Mouse (Mus musculus) heart, postnatal 4 days (tissue): Measurements from ENCODE around the gene Sowaha. TPM values are rescaled to one million over a fixed set of nuclear protein-coding genes. Genes with fewer than 3 reads are reported as not detected.

Experiments
- DNase-seq: peaks from one replicate; pipeline ENCODE4 v3.0.0; 2021
- total RNA-seq, 2 experiments: library from RNA; stranded (reverse); gene quantifications; 2 replicates each; pipeline ENCODE4 v1.2.3; 2021

Gene Sowaha
- total RNA-seq, 2 experiments from 2014 or later, result 0.07 to 0.27 TPM

DNA sequence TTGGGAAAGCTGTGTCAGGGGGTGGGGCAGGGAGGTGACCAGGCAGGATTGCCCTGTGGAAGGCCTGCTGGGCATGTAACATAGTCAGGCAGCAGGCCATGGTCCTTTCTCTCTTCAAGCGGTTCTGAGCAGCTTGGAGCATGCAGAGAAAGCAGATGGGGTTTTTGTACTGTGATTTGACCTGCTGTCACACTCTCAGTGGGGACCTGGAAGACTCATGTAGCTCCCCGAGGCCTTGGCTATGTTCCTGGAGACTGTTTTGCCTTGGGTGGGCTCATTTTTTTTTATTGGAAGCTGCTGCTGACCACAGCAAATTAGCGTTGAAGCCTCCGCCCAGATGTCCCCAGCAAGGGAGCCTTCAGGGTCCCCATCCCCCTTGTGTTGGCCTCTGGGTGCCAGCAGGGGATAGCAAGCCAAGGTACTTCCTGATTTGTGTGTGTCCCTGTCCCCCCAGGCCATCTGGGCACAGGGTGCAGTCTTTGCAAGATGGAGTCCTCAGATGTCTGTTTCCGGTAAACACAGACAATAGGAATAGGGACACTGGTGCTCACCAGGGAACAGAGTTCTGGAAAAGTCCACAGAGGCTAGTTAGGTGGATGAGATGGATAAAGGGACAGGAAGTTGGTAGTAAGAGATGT lies 25.1 kb upstream of the Sowaha start:
- DNase-seq, result no peak

DNA sequence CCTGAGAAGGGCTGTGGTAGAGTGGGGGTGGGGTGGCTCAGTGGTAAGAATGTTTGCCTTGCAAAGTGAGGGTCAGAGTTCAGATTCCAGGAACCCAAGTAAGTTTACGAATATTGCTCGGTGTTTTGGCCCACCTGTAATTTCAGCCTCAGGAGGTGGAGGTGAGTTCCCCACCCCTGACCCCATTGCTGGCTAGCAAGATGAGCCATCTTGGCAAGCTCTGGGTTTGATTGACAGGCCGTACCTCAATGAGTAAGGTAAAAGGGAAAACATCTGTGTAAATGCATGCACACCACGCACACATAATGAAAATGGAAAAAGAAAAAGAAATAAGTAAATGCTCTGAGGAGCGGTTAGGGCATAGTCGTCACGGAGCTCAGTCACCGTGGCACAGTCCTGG lies 24.3 kb upstream of the Sowaha start:
- DNase-seq, result no peak

DNA sequence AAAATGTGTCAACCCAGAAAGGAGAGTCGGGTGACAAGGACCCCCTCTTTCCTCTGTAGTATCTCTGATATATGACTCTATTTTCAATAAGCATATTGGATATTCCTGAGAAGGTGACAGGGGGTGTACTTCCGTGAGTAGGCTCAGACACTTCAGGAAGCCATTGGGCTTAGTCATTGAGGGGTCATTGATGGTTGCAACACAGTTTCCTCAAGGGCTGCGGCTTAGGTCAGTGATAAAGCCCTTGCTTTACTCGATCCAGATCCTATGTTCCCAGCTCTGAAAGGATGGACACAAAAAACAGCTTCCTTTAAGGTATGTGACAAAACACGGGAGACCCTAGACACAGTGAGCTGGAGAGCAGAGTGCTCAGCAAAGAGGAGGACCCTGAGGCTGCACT lies 23.7 kb upstream of the Sowaha start:
- DNase-seq, result no peak

DNA sequence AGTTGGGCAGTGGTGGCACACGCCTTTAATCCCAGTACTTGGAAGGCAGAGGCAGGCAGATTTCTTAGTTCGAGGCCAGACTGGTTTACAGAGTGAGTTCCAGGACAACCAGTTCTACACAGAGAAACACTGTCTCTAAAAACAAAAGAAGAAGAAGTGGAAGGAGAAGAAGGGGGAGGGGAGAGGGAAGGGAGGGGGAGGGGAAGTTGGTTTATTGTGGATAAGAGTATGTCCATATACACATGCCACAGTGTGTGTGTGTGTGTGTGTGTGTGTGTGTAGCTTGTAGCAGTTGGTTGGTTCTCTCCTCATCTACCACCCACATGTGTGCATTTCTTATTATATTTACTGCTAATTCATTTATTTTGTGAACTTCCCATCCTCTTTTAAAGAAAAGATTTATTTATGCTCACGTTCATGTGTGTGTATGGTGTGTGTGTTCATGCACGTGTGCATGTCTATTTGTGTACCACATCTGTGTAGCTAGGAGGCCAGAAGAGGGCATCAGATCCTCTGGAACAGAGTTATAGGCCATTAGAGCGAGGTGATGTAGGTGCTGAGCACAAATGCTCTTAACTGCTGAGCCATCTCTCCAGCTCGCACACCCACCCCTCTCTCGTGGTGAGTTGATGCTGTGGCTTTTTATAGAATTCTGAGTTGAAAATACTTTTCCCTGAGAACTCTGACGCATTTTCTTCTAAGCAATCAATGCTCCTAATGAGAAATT lies 22.1 kb upstream of the Sowaha start:
- no peak for DNase-seq

DNA sequence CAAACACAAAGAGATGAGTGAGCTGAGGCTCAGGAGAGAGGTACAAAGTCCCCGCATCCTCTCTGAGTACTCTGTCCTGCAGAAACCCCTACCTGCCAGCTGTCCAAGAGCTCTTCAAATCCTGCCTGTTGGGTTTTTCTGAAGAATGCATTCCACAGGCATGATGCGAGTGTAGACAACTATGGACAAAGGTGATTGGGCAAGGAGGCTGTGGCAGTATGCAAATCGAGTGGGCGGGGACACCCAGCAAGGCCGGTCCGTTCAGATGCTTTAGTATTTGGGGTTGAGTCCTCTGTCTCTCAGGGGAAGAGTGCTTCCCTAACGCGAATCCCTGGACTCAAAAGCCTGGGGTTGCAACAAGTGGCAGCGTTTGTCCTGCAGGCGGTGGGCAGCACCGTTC lies 20.5 kb upstream of the Sowaha start:
- DNase-seq, result no peak

DNA sequence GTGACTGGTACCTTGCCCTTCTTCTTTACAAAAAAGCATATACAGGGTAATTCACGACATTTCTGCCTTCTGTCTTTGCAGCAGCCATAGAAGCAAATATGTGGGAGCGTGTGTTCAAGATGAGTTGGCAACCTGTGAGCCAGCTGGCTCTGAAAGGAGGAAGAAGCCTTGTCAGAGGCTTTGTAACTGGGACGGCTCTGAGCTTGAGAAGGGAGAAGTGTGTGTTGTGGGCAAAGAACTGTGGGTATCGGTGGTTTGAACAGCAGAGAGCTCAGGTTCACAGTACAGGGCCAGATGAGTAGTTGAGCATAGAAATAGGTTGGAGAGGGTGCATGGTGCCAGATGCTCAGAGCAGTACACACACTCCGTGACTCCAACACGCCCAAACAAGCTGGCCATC lies 16.9 kb upstream of the Sowaha start:
- no peak for DNase-seq

DNA sequence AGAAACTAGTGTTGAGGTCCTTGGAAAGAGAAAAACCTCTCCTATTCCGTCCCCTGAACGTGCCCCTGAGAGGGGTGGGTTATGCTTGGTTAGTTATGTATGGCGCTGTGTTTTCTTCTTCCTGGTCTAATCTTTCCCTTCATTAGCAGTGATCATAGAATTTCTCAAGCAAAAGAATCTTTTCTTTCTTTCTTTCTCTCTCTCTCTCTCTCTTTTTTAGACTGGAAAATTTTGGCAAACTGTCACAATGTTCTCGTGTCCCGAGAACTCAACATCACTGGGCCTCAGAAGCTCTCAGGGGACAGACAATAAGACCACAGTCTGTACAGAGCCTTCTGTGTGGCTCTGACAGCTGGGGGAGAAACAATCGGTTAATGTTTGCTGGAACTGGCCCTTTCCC lies 15.3 kb upstream of the Sowaha start:
- no peak for DNase-seq

DNA sequence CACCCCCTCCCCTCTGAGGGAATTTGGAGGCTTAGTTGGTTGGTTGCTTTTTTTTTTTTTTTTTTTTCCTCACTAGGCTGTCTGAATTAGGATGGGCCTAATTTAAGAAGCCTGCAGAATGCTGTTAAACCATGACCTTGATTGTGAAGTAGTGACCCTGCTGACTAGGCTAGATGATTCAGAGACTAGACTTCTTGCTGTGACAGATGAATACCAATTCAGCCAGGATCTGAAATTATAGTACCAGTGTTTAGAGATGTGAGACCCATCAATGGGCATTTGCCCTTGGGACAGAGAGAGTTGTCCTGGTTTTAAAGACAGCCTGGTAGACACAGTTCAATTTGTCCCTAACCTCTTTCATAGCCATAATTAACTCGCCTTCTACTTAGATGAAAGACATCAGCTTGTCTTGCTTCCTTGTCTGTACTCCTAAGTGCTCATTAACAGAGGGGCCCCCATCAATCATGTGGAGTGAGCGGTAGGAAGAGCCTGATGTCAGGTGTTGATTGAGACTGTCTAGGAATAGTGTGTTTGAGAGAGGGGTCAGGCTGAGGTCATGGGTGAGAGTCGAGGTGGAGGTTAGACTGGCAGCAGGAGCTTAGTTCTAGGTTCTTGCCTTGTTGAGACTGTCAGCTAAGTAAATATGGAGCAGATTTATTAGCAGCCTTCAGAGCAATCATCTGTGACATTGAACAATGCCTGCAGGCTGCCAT lies 13.3 kb upstream of the Sowaha start:
- DNase-seq, result no peak

DNA sequence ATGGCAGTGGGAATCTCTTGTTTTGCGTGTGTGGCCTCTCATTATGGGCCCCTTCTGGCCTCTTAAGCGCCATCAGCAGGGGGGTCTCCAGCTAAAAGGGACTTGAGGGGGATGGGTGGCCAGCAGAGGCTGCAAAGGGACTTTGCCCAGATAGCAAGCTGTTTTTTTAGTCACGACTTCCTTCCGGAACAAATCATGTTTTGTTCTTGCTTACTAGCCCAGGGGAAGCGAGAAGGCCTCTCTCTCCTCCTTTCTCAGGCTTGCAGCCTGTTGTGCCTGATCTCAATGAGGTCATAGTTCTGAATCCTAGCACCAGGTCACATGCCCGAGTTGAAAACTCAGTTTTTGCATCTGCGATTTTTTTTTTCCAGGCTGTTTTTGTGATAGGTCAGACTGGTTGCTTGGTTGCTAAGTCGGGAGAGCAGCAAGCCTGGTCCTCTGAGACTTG lies 11.9 kb upstream of the Sowaha start:
- DNase-seq, result peak; percentile 27

DNA sequence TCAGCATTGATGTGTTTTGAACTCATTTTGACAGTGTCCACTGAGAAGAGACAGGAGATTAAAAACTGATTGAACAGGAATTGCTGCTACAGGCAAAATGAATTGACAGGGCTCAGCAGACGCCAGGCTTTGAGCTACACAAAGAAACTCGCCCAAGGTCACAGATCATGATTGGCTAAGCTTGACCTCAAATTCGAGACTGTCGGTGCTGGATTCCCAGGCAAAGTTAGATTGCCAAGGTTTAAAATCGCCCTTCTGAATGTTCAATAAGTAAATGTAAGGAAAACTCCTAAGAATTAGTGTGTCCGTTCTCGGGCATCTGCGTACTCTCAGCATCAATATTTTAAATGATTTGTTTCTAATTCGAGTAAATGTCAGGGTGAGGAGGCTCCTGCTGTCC lies 9.3 kb upstream of the Sowaha start:
- DNase-seq, result no peak

DNA sequence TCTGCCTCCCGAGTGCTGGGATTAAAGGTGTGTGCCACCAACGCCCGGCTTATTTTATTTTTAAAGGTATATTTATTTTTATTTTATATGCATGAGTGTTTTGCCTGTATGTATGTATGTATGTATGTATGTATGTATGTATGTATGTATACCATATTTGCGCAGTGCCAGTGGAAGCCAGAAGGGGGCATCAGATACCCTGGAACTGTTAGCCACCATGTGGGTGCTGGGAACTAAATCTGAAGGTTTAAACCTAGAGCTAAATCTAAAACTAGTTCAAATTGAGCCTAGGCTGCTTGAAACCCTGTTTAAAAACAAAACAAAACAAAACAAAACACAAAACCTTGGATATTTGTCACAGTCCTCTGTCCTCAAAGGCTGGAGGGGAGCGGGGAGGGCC lies 8.9 kb upstream of the Sowaha start:
- no peak for DNase-seq

DNA sequence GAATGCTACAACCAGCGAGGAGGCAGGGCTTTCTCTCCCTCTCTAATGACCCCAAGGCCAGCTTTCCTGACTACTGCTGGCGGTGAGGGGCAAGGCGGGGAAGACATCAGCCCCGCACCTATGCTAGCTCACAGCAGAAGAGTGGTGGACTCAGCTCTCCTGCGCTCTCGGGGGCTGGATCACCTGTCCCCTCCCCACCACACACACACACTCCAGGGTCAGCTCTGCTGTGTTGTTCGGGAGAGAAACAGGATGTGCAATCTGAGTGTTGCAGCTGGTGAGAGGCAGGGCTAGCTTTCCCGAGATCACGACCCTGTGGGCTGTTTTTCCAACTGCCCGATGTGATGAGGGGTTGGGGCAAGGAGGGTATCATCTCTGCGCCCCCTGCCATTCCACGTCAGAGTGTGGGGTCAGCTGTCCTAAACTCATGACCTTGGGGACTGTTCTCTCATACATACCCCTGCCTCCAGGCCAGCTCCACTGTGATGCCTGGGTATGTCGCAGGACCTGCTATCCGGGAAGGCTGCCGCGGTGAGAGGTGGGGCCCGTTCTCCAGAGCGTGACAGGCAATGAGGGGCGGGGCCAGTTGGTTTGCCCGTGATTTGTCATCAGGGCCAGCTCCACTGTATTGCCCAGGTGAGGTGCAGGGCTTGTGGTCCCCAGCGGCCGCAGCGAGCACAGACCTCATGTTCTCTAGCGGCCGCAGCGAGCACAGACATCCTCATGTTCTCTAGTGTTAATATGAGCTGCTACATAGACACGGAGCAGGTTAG lies 6.9 kb upstream of the Sowaha start:
- DNase-seq, result no peak

DNA sequence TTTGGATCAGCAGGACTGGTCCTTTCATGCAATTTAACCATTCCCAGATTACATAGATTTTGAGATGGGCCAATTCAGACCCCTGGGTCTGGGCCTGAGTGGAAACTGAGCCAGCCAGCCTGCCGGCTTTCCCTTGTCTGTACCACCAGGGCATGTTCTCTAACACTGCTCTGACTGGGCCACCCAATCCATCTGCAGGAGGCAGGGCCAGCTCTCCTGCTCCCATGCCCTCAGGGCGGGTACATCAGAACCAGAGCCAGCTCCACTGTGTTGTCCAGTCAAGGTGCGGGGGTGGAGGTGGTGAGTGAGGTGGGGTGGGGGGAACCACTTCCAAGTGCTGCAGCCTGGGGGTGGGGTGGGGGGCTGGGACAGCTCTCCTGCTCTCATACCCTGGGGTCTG lies 6.3 kb upstream of the Sowaha start:
- no peak for DNase-seq

DNA sequence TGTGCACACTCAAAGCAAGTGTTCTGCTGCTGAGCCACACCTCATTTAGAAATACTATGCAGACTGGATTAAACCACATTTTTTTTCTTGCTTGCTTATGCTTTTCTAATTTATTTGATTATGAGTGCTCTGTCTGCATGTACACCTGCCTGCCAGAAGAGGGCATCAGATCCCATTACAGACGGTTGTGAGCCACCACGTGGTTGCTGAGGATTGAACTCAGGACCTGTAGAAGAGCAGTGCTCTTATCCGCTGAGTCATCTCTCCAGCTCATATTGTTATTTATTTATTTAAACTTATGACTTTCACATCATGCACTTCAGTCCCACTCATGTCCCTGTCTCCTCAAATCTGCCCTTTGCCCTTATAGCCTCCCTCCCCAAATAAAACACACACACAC lies 5.6 kb upstream of the Sowaha start:
- DNase-seq, result no peak

DNA sequence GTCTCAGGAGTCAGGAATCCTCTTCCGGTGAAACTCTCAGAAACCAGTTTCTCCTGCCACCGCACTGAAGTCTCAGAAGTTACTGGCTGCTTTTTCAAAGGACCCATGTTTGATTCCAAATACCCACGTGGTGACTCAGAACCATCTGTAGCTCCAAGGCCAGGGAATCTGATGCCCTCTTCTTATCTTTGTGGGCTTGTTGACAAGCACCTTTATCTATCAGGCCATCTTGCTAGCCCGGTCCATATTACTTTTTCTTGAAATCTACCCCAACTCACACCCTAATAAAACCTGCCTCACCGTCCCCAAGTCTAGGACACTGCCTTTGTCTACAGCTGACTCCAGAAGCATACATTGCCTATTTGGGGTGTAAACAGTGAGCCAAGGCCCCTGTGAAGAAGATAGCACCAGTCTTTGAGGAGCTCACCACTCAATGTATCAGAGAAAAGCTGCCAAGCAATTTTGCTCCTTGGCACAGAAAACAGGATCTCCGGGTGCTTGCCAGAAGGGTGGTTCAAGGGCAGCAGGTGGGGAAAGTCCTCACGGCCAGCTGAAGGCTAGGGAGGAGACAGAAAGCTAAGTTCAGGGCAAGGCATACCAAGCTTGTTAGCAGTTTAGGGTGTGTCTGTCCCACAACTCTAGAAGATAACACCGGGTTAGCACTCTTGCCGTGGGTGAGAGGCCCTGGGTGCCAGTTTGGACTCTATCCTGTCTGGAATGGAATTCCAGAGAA lies 3.3 kb upstream of the Sowaha start:
- no peak for DNase-seq

DNA sequence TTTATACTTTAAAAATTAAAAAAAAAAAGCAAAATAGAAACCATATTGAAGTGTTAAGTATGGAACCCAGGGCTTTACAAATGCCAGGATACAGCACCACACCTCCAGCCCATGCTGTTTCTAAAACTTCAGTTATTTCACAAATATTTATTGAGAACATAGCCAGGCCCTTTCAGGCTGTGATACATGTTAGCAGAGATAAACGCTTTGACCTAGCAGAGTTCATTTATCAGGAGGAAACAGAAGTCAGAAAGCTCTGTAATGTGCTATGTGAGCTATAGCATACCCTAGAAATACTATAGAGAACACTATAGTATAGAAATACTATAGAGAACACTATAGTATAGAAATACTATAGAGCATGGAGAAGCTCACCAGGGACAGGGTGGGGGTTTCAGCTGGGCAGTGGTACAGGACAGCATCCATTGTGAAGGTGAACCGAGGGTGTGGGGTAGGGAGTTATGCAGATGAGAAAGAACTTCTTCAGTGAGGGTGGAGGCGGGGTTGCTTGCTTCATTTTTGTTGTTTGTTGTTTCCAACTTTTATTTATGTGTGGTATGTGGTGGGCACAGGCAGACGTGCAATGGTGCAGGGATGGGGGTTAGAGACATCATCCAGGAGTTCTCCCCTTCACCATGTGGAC lies 1.1 kb upstream of the Sowaha start:
- no peak for DNase-seq

DNA sequence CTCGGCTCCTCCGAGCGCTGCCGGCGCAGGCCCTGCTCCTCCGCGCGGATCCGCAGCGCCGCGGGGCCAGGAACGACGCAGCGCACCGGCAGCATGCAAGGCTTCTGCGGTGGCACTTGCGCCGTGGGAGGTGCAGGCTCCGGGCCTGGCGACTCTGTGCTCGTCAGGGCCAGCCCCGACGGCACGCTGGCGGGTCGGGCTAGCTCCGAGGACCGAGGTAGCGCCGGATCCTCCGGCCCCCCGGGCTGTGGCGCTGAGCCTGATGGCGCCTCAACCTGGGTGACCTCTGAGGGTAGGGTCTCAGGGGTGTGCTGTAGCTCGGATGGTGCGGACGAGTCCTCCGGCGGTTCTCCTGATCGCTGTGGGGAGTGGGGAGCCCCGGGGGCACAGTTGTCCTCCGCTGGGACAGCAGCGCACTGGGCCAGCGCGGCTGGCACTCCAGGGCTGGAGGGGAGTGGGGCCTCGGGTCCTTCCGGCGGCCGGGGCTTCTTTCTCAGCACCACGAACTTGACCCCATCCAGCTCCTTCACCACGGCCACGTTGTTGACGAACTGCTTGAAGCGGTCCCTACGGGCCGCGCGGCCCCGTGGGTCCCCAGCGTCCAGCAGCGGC lies 797 bp downstream of the Sowaha start:
- DNase-seq, result no peak

DNA sequence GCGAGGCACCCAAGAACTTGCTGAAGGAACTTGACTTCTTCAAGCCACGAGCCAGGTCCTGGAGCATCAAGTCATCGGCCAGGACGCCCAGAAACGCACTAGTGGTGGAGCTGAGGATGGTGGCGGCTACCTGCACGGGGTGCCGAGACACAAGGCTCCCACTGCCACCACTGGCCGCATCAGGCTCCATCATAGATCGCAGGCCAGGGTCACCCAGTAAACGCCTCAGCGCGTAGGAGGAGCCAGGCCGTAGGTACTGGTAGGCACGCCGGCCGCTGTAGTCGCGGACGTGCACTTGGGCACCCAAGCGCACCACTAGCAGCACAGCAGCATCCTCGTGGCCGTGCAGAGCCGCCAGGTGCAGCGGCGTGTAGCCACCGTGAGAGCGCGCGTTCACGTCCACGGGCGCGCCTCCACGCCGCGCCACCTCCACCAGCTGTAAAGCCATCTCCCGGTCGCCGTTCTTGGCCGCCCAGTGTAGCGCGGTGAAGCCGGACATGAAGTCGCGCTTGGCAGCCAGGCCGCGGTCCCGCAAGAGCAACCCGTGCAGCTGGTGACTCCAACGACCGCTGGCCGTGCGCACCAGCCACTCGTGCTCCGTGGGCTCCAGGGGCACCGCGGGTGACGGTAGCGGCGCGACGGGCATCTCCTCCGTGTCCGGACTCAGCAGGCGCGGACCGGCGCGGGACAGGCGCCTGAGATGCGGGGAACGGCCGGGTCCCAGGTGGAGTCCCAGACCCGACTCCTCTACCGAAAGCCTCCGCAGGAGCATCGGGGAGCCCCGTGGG lies 1.5 kb downstream of the Sowaha start:
- DNase-seq, result no peak

DNA sequence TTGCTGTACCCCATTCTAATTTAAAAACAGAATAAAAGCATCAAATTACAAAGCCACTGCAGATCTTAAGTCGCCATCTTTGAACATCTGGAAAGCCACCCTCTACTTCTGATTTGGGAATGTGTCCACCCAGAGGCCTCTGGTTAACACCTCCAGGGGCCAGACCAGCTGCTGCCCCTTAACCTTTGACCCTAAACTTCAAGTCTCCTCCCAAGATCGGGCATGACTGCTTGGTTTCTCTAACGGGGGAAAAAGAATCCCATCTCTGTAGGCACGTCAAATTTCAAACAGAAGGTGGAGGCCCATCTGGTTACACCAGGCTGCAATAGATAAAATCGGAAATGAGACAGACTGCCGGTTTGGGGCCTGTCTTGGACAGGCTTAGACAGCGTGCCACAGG lies 2.2 kb downstream of the Sowaha start:
- no peak for DNase-seq

DNA sequence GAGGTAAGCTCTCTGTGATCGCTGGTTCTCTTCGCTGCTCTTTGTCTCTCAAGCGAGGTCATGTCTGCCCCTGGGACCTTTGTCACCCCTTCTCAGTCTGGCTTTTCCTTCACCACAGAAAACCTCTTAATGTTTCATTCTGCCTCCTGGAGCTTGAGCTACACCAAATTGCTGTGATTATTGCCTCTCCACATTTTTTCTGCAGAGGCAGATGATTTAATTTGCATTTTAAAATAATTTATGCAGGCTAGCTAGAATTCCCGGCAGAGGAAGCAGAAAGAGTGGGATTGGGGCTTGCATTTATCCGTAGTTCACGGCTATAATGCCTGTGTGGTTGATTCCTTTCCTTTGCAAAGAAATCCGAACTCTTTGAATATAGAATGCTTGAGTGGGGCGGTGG lies 4.5 kb downstream of the Sowaha start:
- no peak for DNase-seq

DNA sequence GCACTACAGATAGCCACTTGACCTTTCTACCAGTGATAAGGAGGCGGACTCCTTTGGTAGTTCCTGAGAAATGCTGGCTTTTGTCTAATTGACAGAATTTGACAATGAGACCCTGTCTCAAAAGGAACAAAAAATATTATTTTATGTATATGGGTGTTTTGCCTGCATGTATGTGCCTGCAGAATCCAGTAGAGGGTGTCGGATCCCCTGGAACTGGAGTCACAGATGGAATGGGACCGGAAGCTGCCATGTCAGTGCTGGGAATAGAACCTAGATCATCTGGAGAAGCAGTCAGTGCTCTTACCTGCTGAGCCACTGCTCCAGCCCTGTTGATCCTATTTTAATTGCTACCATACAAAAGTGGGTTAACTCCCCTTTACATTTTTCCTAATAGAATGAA lies 7.4 kb downstream of the Sowaha start:
- no peak for DNase-seq
